Mouse (Mus musculus) embryonic facial prominence, embryonic 10.5 days (tissue): ENCODE measurements at regions not wholly inside any gene's neighbourhood (a gene's known extent, or its start where the extent isn't known, plus 50 kb on each side); places are given as distances from the start of the nearest gene placed in this dataset.

Experiments
- DNase-seq: peaks from one replicate; pipeline ENCODE4 v3.0.0-alpha.2; 2017; ENCODE audit warnings: low spot score
- H3K27ac ChIP-seq: fragments of 300-500 bp; sonication (generic); replicated peaks from 2 replicates; pipeline ENCODE4 v1.5.1; 2016; ENCODE audit warnings: mild to moderate bottlenecking
- H3K27me3 ChIP-seq: fragments of 300-500 bp; sonication (generic); replicated peaks from 2 replicates; pipeline ENCODE4 v1.6.1; 2016; ENCODE audit warnings: low read depth, mild to moderate bottlenecking; ENCODE audit not compliant: poor library complexity, severe bottlenecking
- H3K36me3 ChIP-seq: fragments of 300-500 bp; sonication (generic); replicated peaks from 2 replicates; pipeline ENCODE4 v1.6.1; 2016; ENCODE audit warnings: mild to moderate bottlenecking, moderate library complexity
- H3K4me1 ChIP-seq: fragments of 300-500 bp; sonication (generic); 2 replicates; pipeline ENCODE4 v1.6.1; 2016
- H3K4me3 ChIP-seq: fragments of 300-500 bp; sonication (generic); 2 replicates; pipeline ENCODE4 v1.5.1; 2016; ENCODE audit warnings: mild to moderate bottlenecking, moderate library complexity
- H3K9me3 ChIP-seq: fragments of 300-500 bp; sonication (generic); 2 replicates; pipeline ENCODE4 v1.6.1; 2016; ENCODE audit warnings: mild to moderate bottlenecking
- WGBS: fragments of 180-500 bp; shearing (Covaris S2); methylation state at CpG from one replicate; pipeline ENCODE4 v1.1.7; 2016; 5-methylcytosine and 5-hydroxymethylcytosine counted together

DNA sequence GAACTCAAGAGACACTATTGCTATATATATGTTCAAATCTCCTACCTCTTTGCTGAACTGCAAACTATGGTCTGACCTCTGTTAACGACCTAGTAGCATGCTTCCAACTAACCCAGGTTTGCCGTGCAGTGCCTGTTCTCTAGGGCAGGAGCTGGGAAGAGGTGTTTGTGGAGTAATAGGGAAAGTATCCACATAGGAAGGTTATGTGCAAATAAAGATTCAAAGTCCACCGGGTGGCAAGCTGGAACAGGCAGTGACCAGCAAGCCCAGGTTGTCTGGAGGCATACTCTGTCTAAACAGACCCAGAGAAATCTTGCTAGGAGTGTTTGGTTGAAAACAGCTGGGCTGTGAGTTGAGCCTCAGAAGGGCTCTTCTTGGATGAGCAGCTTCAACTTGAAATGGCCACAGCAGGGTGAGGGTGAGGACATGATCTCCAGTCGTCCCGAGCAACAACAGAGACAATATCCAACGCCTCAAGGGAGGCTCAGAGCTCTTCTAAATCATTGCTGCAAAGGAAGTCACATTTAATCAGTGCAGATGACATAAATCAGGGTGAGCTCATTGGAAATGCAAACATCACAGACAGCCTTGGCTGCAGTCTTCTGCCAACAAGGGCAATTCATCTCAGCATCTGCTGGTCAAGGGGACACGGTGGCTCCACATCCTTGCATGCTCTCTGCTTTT, 846.7 kb downstream of the Synb start:
- no peak for DNase-seq
- H3K4me1 ChIP-seq: 0 out of 2 replicates have a peak, but pooled peaks cover 5% of the 10 kb centered on the region
- no peak overlapping the region for H3K4me3 ChIP-seq
- H3K27me3 ChIP-seq: no peaks in the 10 kb centered on the region
- no peak overlapping the region for H3K27ac ChIP-seq
- no peaks in the 10 kb centered on the region for H3K9me3 ChIP-seq
- no peaks in the 10 kb centered on the region for H3K36me3 ChIP-seq
- WGBS: 80% methylated on average over 7 of the region's 7 CpGs

DNA sequence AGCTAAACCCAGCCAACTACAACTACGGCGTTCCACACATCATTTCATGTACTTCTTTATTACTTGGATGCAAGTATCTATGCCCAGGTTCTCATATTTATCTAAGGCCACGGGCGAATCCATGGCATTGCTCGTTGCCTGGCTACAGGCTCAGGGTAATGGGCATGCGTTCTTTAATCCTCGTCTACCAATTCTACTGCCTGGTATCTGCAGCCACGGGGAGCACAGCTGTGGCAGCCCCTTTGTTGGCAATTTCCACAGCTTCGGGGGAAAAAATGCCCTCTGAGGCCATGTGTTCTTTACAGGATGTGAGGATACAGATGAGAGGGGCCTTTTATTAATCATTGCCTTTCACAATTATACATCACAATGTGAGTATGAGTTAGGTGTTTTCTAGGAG, 860.8 kb downstream of the Synb start:
- H3K9me3 ChIP-seq: no peaks in the 10 kb centered on the region
- H3K4me3 ChIP-seq: no peak overlapping the region
- 86% methylated on average over 9 of the region's 9 CpGs for WGBS
- H3K36me3 ChIP-seq: no peaks in the 10 kb centered on the region
- no peak overlapping the region for H3K27ac ChIP-seq
- H3K4me1 ChIP-seq: no peaks in the 10 kb centered on the region
- no peaks in the 10 kb centered on the region for H3K27me3 ChIP-seq
- DNase-seq: no peak

DNA sequence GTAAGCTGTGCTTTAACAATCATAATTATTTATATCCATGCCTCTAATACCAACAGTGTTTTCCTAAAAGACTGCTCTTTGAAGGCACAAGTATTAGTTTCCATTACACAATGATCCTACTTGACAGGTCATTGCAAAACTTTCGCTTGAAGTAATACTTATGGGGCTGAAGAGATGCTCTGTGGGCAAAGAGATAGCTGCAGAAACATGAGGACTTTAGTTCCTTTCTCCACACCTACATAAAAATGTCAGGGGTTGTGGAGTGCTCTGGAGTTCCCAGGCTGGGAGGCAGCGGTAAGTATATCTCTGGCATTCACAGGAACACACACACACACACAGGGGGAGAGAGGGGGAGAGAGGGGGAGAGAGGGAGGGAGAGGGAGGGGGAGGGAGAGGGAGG, 862.0 kb downstream of the Synb start:
- 86% methylated on average over 2 of the region's 2 CpGs for WGBS
- DNase-seq: no peak
- Histone ChIP-seq H3K27ac (no peak overlapping the region), H3K4me3 (no peak overlapping the region), H3K27me3 (no peaks in the 10 kb centered on the region), H3K4me1 (no peaks in the 10 kb centered on the region), H3K9me3 (no peaks in the 10 kb centered on the region), H3K36me3 (no peaks in the 10 kb centered on the region)

DNA sequence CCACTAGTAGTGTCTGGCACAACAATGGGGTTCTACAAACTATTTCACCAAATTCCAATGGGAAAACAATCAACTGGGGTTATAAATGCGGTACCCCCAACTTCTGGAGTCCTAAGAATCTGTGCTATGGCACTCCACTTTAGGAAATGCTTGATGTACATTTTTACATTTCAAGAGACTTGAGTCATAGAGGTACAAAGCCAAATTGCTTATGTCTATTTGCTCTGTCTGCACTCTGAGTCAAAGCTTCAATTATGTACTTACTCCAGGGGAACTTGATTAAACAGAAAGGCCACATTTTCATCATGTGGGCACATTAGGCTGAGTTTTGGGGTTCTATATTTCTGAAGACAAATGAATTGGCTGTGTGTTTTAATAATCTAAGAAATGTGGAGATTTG, 866.9 kb downstream of the Synb start:
- WGBS: 86% methylated on average over 1 of the region's 1 CpGs
- no peak for DNase-seq

DNA sequence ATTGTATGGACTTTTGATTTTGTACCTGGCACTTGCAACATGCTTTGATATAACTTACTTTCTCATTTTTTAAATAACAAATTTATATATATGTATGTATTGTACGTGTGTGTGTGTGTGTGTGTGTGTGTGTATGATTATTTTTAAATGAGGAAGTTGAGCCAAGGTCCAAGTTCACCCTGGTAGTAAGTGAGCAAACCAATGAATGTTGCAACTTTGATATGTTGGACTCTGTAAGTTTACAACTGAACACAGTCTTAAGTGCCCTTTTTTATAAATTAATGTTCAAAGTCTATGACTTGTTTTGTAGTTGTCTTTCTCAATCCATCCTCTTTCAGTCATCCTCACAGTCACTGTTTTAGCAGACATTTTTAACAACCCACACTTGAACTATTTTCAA, 901.7 kb downstream of the Synb start:
- Histone ChIP-seq H3K27me3 (no peaks in the 10 kb centered on the region), H3K4me3 (no peak overlapping the region), H3K9me3 (no peaks in the 10 kb centered on the region), H3K36me3 (no peaks in the 10 kb centered on the region), H3K27ac (no peak overlapping the region), H3K4me1 (peaks cover 18% of the 10 kb centered on the region)
- no peak for DNase-seq
- 88% methylated on average over 1 of the region's 1 CpGs for WGBS

More for the DNA sequence above, 866.9 kb downstream of the Synb start:
- Histone ChIP-seq H3K9me3 (no peaks in the 10 kb centered on the region), H3K27ac (no peak overlapping the region), H3K4me3 (no peak overlapping the region), H3K27me3 (no peaks in the 10 kb centered on the region), H3K36me3 (no peaks in the 10 kb centered on the region), H3K4me1 (no peaks in the 10 kb centered on the region)

DNA sequence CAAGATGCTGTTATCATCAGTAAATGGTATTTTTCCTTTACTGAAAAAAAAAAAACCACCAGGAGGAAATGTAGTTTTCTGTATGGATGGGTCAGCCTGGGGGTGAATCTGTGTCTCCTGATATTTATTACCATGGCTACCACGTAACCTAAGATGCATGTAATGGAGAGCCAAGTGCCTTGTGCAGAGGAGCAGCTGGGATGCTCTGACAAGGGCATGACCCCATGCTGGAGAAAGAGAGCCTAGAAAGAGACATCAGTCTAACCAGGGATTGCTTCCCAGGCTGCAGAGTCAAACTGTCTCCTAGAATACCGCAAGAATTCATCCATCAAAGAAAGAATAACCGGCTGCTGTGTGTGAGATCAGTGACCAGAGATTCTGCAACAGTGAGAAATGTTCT, 902.2 kb downstream of the Synb start:
- H3K27me3 ChIP-seq: no peaks in the 10 kb centered on the region
- H3K4me3 ChIP-seq: no peak overlapping the region
- H3K27ac ChIP-seq: no peak overlapping the region
- DNase-seq: peak; percentile 39
- H3K4me1 ChIP-seq: peaks cover 18% of the 10 kb centered on the region
- no peaks in the 10 kb centered on the region for H3K36me3 ChIP-seq
- 42% methylated on average over 3 of the region's 3 CpGs for WGBS
- H3K9me3 ChIP-seq: no peaks in the 10 kb centered on the region

DNA sequence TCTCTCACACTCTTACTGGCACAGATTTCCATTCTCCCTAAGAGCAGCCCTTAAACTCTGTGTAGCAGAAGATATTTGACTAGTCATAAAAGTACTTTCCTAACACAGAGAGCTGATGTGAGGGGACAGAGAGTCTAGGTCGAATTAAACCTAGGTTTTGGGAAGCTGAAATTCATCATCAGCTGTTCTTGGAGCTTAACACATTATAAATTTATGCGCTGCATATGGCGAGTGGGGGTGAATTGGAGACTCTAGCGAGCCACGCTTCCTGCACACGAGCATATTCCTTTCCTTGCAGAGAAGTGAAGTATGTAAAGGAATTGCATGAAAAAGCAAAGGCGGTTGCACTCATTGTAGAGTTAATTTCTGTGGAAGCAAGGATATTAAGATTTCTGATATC, 912.4 kb downstream of the Synb start:
- Histone ChIP-seq H3K4me3 (no peak overlapping the region), H3K27ac (no peak overlapping the region), H3K27me3 (no peaks in the 10 kb centered on the region), H3K4me1 (0 out of 2 replicates have a peak, but pooled peaks cover 2% of the 10 kb centered on the region), H3K36me3 (no peaks in the 10 kb centered on the region), H3K9me3 (no peaks in the 10 kb centered on the region)
- DNase-seq: no peak
- 88% methylated on average over 7 of the region's 7 CpGs for WGBS

DNA sequence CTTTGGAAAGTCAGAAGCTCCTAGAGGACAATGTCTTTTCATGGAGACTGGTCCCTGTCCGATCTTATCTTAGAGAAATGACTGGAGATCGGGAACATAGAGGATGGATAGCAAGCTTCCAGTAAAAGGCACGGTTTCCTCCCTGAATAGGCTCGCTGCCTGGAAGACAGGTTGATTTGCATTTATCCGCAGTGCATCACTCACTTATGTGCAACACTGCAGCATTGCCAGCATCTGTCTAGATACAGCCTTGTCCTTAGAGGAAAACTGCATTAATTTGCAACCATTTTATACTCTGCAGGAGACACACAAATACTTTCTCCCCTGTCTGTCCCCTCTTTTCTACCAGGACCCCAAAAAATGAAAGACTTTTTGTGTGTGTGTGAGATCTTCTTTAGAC, 926.4 kb downstream of the Synb start:
- H3K9me3 ChIP-seq: no peaks in the 10 kb centered on the region
- H3K4me3 ChIP-seq: no peak overlapping the region
- no peaks in the 10 kb centered on the region for H3K36me3 ChIP-seq
- H3K27me3 ChIP-seq: no peaks in the 10 kb centered on the region
- 89% methylated on average over 5 of the region's 5 CpGs for WGBS
- no peak for DNase-seq
- H3K4me1 ChIP-seq: no peaks in the 10 kb centered on the region
- no peak overlapping the region for H3K27ac ChIP-seq

DNA sequence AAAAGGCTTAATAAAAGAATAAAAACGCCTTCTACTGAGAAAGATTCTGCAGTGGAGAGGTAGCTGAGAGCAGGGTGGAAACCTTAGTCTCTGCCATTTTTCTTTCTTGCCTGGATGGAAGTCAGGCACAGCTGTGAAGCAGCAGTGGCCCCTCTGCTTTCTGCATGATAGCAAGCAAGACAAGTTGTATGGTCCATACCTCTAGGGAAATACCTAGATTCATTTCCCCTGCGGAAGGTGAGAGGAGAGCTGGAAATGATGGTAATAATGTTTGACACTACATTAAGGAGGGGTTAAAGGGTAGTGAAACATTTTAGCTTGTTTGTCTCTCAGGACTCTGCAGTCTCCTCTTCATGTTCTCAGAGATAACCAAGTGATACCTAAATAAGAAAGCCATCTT, 930.2 kb downstream of the Synb start:
- Histone ChIP-seq H3K27ac (no peak overlapping the region), H3K36me3 (no peaks in the 10 kb centered on the region), H3K27me3 (no peaks in the 10 kb centered on the region), H3K4me1 (no peaks in the 10 kb centered on the region), H3K4me3 (no peak overlapping the region), H3K9me3 (no peaks in the 10 kb centered on the region)
- 74% methylated on average over 2 of the region's 2 CpGs for WGBS
- no peak for DNase-seq

DNA sequence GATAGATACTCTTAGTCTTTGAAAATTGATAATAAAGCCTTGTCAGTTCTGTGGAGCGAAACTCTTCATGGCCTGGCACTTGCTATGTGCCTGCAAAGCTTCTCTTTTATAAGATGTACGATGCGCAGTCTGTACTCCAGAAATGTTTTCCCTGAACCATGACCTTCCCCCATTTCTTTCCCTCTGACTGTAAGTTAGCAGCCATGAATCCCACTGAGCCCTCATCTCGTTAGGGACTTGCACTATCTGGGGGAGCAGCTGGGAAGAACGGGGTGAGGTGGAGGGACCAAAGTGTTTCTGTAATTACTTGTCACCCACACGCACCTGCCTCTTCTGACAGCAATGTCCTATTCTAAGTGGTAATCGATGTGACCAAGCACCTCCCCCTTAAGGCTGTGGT, 932.1 kb downstream of the Synb start:
- H3K27me3 ChIP-seq: no peaks in the 10 kb centered on the region
- no peaks in the 10 kb centered on the region for H3K9me3 ChIP-seq
- DNase-seq: no peak
- WGBS: 77% methylated on average over 7 of the region's 7 CpGs
- H3K4me1 ChIP-seq: no peaks in the 10 kb centered on the region
- no peaks in the 10 kb centered on the region for H3K36me3 ChIP-seq
- H3K27ac ChIP-seq: no peak overlapping the region
- no peak overlapping the region for H3K4me3 ChIP-seq

DNA sequence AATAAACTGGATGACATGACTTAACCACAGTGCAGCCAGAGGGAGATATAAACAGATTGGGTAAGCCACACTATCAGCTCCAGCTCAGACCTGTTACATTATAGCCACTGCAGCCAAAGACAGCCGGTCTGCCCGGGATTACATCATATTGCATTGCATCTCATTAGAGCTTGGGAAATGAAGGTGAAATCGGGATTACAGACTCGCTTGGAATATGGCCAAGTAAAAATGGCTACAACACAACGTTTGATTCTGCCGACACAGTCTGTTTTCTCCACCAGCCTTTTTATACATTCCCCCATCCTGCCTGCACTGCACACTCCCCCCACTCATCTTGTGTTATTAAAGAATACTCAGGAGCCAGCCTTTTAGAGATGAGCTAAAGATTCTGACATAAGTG, 932.6 kb downstream of the Synb start:
- no peak for DNase-seq
- H3K27me3 ChIP-seq: no peaks in the 10 kb centered on the region
- no peak overlapping the region for H3K27ac ChIP-seq
- no peaks in the 10 kb centered on the region for H3K4me1 ChIP-seq
- H3K9me3 ChIP-seq: no peaks in the 10 kb centered on the region
- H3K36me3 ChIP-seq: no peaks in the 10 kb centered on the region
- 86% methylated on average over 6 of the region's 6 CpGs for WGBS
- H3K4me3 ChIP-seq: no peak overlapping the region

DNA sequence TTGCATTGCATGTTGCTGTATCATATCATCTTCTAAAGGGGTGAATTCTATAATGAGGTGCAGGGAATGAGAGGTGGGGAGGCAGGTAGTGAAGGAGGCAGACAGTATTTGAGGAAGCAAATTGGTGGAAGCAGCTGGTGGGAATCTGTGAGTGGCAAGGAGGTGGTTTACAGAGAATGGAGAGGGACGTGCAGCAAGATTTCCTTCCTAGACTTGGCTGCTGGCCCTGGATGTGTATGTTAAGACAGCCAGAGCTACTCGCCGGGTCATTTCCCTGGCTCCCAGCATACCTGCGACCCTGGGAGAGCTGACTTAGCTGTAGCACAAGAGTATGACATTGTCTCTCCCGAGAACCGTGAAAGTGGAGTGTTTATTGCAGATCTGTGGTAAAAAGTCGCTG, 937.7 kb downstream of the Synb start:
- 87% methylated on average over 7 of the region's 7 CpGs for WGBS
- Histone ChIP-seq H3K27ac (no peak overlapping the region), H3K4me1 (no peaks in the 10 kb centered on the region), H3K4me3 (no peak overlapping the region), H3K36me3 (no peaks in the 10 kb centered on the region), H3K27me3 (no peaks in the 10 kb centered on the region), H3K9me3 (no peaks in the 10 kb centered on the region)
- DNase-seq: no peak

DNA sequence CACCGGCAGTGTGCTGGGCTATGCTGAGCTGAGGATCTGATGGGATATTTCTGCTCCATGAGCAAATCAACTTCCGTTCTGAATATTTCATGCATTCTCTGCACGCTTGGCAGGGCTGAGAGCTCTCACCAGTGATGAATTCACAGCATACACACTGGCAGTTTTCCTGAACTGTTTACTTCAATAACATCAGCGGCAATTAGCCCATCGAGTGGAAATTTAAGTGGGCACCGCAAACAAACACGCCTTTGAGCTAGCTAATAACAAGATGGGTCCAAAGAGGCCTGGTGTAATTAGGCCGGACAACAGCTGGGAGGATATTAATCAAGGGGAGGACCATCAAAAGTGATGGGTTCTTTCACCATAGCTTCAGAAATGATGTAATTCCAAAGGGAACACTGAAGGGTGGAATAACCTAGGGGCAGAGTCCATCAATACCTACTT, 938.6 kb downstream of the Synb start:
- DNase-seq: no peak
- WGBS: 80% methylated on average over 8 of the region's 8 CpGs
- Histone ChIP-seq H3K4me3 (no peak overlapping the region), H3K27me3 (no peaks in the 10 kb centered on the region), H3K9me3 (no peaks in the 10 kb centered on the region), H3K36me3 (no peaks in the 10 kb centered on the region), H3K4me1 (no peaks in the 10 kb centered on the region), H3K27ac (no peak overlapping the region)
